Mouse (Mus musculus) G1E (cell line): Measurements from ENCODE around the gene Adk.

Source experiments
- CTCF ChIP-seq: IDR thresholded peaks from 2 replicates; pipeline ENCODE4 v1.5.1; 2012; ENCODE audit warnings: low read depth, low read length, inconsistent platforms, mixed read lengths
- GATA1 ChIP-seq: IDR thresholded peaks from 2 replicates; pipeline ENCODE4 v1.6.1; 2012; ENCODE audit warnings: borderline replicate concordance, low read length, inconsistent platforms, mixed read lengths
- GATA2 ChIP-seq: IDR thresholded peaks from 2 replicates; pipeline ENCODE4 v1.6.1; 2012; ENCODE audit warnings: low read depth, low read length, inconsistent platforms, borderline replicate concordance
- POLR2AphosphoS5 ChIP-seq: IDR thresholded peaks from 2 replicates; pipeline ENCODE4 v1.6.1; 2012; ENCODE audit warnings: low read depth, low read length, inconsistent platforms; ENCODE audit not compliant: insufficient replicate concordance
- TAL1 ChIP-seq: conservative IDR thresholded peaks from 2 replicates; pipeline ENCODE4 v1.6.1; 2012; ENCODE audit warnings: low read depth, low read length, inconsistent platforms, mixed read lengths

- TF ChIP-seq GATA1 (no peak), POLR2AphosphoS5 (no peak), TAL1 (no peak), CTCF (no peak), GATA2 (no peak)
These were observed 74.8 kb downstream of the Adk start for GRCm38 (mm10) chr14:21127215-21127614.
